Mouse (Mus musculus): ENCODE measurements around the gene Cym. TPM values are rescaled to one million over a fixed set of nuclear protein-coding genes. Genes with fewer than 3 reads are reported as not detected.

Cym gene
- polyA plus RNA-seq (2016; fragmentation: Nextera tagmentation; extraction: Ambion mirVana), result not detected in 2 replicates

DNA sequence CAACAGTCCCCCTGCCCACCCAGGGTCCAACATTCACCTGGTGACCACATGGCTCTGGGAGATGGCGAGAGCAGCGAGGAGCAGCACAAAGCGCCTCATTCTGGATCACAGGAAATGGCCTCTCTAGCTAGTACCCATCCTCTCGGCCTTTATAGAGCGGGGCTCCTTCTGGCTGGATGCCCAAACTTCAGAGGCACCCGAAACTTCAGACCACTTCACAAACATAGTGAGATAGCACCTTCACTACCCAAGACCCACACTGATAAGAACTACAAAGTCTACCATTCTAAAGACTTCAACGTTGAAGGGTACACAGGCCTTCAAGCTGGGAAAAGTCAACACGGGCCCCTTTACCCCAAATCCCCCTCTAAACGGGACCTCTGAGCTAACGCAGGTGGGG lies at the start of gene Cym:
Cym (minus strand) TSS at position 125 of the 400 bp plus-strand sequence.
- WGBS, result 82% methylated on average over 10 of the region's 10 CpGs
- Histone ChIP-seq H3K27me3 (no peaks in the 10 kb centered on the region; the same call in 1 of the 2 replicates), H3K4me1 (replicated peaks) (no peaks in the 10 kb centered on the region), H3K4me2 (no peak within 1 kb of the TSS), H3K27ac (no peak within 1 kb of the TSS), H3K9ac (replicated peaks) (no peak within 1 kb of the TSS), H3K4me3 (replicated peaks) (no peak within 1 kb of the TSS), H3K36me3 (no peaks in the 10 kb centered on the region), H3K9me3 (no peaks in the 10 kb centered on the region; the same call in 1 of the 2 replicates)
- ATAC-seq (ENCODE audit: insufficient number of reproducible peaks, insufficient read depth, low FRiP score, low TSS enrichment, low read depth), result no peak

GRCm38 (mm10) chr3:107266814-107267345 lies 45.3 kb upstream of the Cym start:
- no peaks in the 10 kb centered on the region for H3K9me3 ChIP-seq
- no peaks in the 10 kb centered on the region for H3K27me3 ChIP-seq
- H3K27ac ChIP-seq, result no peak overlapping the region
- 51% methylated on average over 2 of the region's 2 CpGs for WGBS
- 0 out of 2 replicates have a peak, but pooled peaks cover 1% of the 10 kb centered on the region for H3K4me1 ChIP-seq (replicated peaks)
- H3K36me3 ChIP-seq, result no peaks in the 10 kb centered on the region
- no peak overlapping the region for H3K4me2 ChIP-seq
- no peak overlapping the region for H3K9ac ChIP-seq (replicated peaks)
- ATAC-seq (ENCODE audit: insufficient number of reproducible peaks, insufficient read depth, low FRiP score, low TSS enrichment, low read depth), result no peak
- H3K4me3 ChIP-seq (replicated peaks), result no peak overlapping the region

GRCm38 (mm10) chr3:107261851-107262165 lies 40.3 kb upstream of the Cym start:
- WGBS, result 33% methylated on average over 7 of the region's 7 CpGs
- H3K27ac ChIP-seq, result peak overlapping the region; percentile 60
- peaks cover 15% of the 10 kb centered on the region; the same call in 1 of the 2 replicates for H3K4me1 ChIP-seq (replicated peaks)
- H3K36me3 ChIP-seq, result no peaks in the 10 kb centered on the region
- no peak for ATAC-seq (ENCODE audit: insufficient number of reproducible peaks, insufficient read depth, low FRiP score, low TSS enrichment, low read depth)
- H3K27me3 ChIP-seq, result no peaks in the 10 kb centered on the region
- no peak overlapping the region for H3K9ac ChIP-seq (replicated peaks)
- H3K4me2 ChIP-seq, result no peak overlapping the region
- H3K4me3 ChIP-seq (replicated peaks), result no peak overlapping the region
- no peaks in the 10 kb centered on the region for H3K9me3 ChIP-seq

- Histone ChIP-seq H3K9ac (replicated peaks) (no peak overlapping the region), H3K4me3 (replicated peaks) (no peak overlapping the region), H3K27me3 (no peaks in the 10 kb centered on the region), H3K4me1 (replicated peaks) (peaks cover 15% of the 10 kb centered on the region; the same call in 1 of the 2 replicates), H3K9me3 (no peaks in the 10 kb centered on the region), H3K27ac (peak overlapping the region; percentile 60), H3K36me3 (no peaks in the 10 kb centered on the region), H3K4me2 (no peak overlapping the region)
- no peak for ATAC-seq (ENCODE audit: insufficient number of reproducible peaks, insufficient read depth, low FRiP score, low TSS enrichment, low read depth)
- WGBS, result 31% methylated on average over 8 of the region's 8 CpGs
Measured at GRCm38 (mm10) chr3:107260956-107261850, 39.7 kb upstream of the Cym start.

DNA sequence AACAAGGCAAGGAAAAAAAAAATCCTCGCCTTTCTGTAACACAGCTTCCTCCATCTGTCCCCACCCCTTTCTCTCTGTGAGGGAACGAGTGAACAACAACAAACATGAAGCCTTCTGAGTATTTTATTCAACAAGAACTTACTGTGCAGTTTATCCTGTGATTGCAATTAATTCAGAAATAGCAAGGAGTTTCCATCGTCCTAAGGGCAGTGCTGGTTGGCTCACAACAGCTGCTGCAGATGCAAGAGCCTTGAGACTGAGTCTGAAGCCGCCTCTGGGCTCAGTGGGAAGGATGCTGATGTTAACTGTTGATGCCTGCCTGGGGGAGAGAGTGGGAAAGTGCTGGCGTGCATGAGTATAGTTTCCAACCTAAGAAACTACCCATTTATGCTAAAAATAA lies 36.4 kb upstream of the Cym start:
- Histone ChIP-seq H3K4me1 (replicated peaks) (peaks cover 15% of the 10 kb centered on the region; the same call in 1 of the 2 replicates), H3K4me2 (no peak overlapping the region), H3K27me3 (no peaks in the 10 kb centered on the region), H3K36me3 (no peaks in the 10 kb centered on the region), H3K27ac (no peak overlapping the region), H3K4me3 (replicated peaks) (no peak overlapping the region), H3K9me3 (no peaks in the 10 kb centered on the region), H3K9ac (replicated peaks) (no peak overlapping the region)
- WGBS, result 63% methylated on average over 5 of the region's 5 CpGs
- no peak for ATAC-seq (ENCODE audit: insufficient number of reproducible peaks, insufficient read depth, low FRiP score, low TSS enrichment, low read depth)

- Histone ChIP-seq H3K27me3 (no peaks in the 10 kb centered on the region), H3K9ac (replicated peaks) (no peak overlapping the region), H3K36me3 (no peaks in the 10 kb centered on the region), H3K4me3 (replicated peaks) (no peak overlapping the region), H3K4me2 (no peak overlapping the region), H3K4me1 (replicated peaks) (peaks cover 12% of the 10 kb centered on the region; the same call in 1 of the 2 replicates), H3K27ac (no peak overlapping the region), H3K9me3 (no peaks in the 10 kb centered on the region)
- no peak for ATAC-seq (ENCODE audit: insufficient number of reproducible peaks, insufficient read depth, low FRiP score, low TSS enrichment, low read depth)
- 51% methylated on average over 7 of the region's 7 CpGs for WGBS
Measured at GRCm38 (mm10) chr3:107256724-107257123, 35.2 kb upstream of the Cym start.

GRCm38 (mm10) chr3:107255992-107256391 lies 34.5 kb upstream of the Cym start:
- peaks cover 5% of the 10 kb centered on the region; the same call in 1 of the 2 replicates for H3K4me1 ChIP-seq (replicated peaks)
- WGBS, result 79% methylated on average over 3 of the region's 3 CpGs
- H3K4me3 ChIP-seq (replicated peaks), result no peak overlapping the region
- no peaks in the 10 kb centered on the region for H3K9me3 ChIP-seq
- H3K9ac ChIP-seq (replicated peaks), result no peak overlapping the region
- no peak overlapping the region for H3K4me2 ChIP-seq
- H3K36me3 ChIP-seq, result no peaks in the 10 kb centered on the region
- no peaks in the 10 kb centered on the region for H3K27me3 ChIP-seq
- ATAC-seq (ENCODE audit: insufficient number of reproducible peaks, insufficient read depth, low FRiP score, low TSS enrichment, low read depth), result no peak
- H3K27ac ChIP-seq, result no peak overlapping the region

- Histone ChIP-seq H3K4me3 (replicated peaks) (no peak overlapping the region), H3K36me3 (no peaks in the 10 kb centered on the region), H3K9me3 (no peaks in the 10 kb centered on the region), H3K27me3 (no peaks in the 10 kb centered on the region), H3K9ac (replicated peaks) (no peak overlapping the region), H3K4me1 (replicated peaks) (no peaks in the 10 kb centered on the region), H3K27ac (no peak overlapping the region), H3K4me2 (no peak overlapping the region)
- 84% methylated on average over 5 of the region's 5 CpGs for WGBS
- ATAC-seq (ENCODE audit: insufficient number of reproducible peaks, insufficient read depth, low FRiP score, low TSS enrichment, low read depth), result no peak
Measured at GRCm38 (mm10) chr3:107253925-107254324, 32.4 kb upstream of the Cym start.

- no peak overlapping the region for H3K4me3 ChIP-seq (replicated peaks)
- 81% methylated on average over 4 of the region's 4 CpGs for WGBS
- H3K9me3 ChIP-seq, result no peaks in the 10 kb centered on the region
- H3K9ac ChIP-seq (replicated peaks), result no peak overlapping the region
- ATAC-seq (ENCODE audit: insufficient number of reproducible peaks, insufficient read depth, low FRiP score, low TSS enrichment, low read depth), result no peak
- no peak overlapping the region for H3K27ac ChIP-seq
- no peaks in the 10 kb centered on the region for H3K27me3 ChIP-seq
- H3K36me3 ChIP-seq, result no peaks in the 10 kb centered on the region
- H3K4me2 ChIP-seq, result no peak overlapping the region
- H3K4me1 ChIP-seq (replicated peaks), result no peaks in the 10 kb centered on the region
Measured at GRCm38 (mm10) chr3:107252035-107252434, 30.5 kb upstream of the Cym start.

DNA sequence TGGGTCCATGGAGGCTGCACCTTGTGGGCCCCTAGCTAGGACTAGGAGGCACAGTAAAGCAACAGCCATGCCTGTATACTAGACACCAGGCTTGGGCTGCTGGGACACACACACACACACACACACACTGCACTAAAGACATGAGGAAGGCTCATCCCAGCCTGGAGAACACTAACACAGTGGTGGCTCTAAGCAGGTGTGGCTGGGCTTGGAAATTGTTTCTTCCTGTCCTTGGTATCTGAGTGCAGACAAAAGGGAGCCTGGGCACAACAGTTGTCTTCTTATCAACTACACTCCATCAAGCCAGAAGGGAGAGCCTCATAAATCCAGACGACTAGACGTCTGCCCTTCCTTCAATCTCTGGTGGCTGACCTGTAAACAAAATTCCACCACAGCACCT lies 28.8 kb upstream of the Cym start:
- 23% methylated on average over 2 of the region's 2 CpGs for WGBS
- no peak for ATAC-seq (ENCODE audit: insufficient number of reproducible peaks, insufficient read depth, low FRiP score, low TSS enrichment, low read depth)
- Histone ChIP-seq H3K4me2 (no peak overlapping the region), H3K4me1 (replicated peaks) (no peaks in the 10 kb centered on the region), H3K36me3 (no peaks in the 10 kb centered on the region), H3K27me3 (no peaks in the 10 kb centered on the region), H3K9ac (replicated peaks) (no peak overlapping the region), H3K9me3 (no peaks in the 10 kb centered on the region), H3K27ac (no peak overlapping the region), H3K4me3 (replicated peaks) (no peak overlapping the region)

DNA sequence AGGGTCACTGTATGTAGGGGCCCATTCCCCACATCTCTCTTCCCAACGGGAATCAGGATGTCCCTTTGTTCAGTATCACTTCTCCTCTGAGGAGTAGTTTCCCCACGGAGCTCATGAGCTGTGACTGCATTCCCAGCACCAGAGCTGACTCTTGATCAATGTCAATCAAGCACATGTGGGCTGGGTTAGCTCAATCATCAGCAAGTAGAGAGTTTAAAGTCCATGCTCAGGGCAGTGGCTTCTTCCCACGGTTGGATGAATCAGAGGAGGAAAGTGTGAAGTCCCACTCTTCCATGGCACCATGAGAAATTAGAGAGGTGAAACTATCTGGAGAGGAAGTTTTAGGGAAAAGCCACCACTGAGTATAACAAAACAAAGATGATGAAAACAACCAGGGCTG lies 27.5 kb upstream of the Cym start:
- Histone ChIP-seq H3K9me3 (no peaks in the 10 kb centered on the region), H3K27me3 (peaks cover 6% of the 10 kb centered on the region; the same call in 1 of the 2 replicates), H3K27ac (no peak overlapping the region), H3K4me3 (replicated peaks) (no peak overlapping the region), H3K36me3 (no peaks in the 10 kb centered on the region), H3K4me1 (replicated peaks) (no peaks in the 10 kb centered on the region), H3K9ac (replicated peaks) (no peak overlapping the region), H3K4me2 (no peak overlapping the region)
- no peak for ATAC-seq (ENCODE audit: insufficient number of reproducible peaks, insufficient read depth, low FRiP score, low TSS enrichment, low read depth)
- 73% methylated on average over 3 of the region's 3 CpGs for WGBS

Data from limb, embryonic 12.5 days (tissue).